Mouse (Mus musculus): ENCODE data around the gene Pes1.

DNA sequence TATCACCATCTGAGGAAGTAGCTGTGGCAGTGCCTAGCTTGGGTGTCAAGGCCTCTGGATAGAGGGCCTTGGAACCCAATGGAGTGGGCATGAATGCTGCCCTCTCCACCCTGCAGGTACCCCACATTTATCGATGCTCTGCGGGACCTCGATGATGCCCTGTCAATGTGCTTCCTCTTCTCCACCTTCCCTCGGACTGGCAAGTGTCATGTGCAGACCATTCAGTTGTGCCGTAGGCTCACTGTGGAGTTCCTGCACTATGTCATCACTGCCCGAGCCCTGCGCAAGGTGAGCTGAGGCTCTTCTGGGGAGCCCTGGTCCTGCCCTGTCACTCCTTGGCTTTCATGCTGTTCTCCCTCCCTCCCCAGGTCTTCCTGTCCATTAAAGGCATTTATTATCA is 9.3 kb downstream of the Pes1 start:
- TF ChIP-seq CTCF (conservative IDR thresholded peaks at IDR 0.05; ENCODE audit: low read length) (no peak), NANOG (IDR thresholded peaks at IDR 0.05; ENCODE audit: borderline replicate concordance, low read length) (no peak)

All from E14TG2a.4 (cell line).